Mouse (Mus musculus) hindbrain, postnatal 0 days (tissue): ENCODE results near the gene Rnaseh2a. TPM values are rescaled to one million over a fixed set of nuclear protein-coding genes. Genes with fewer than 3 reads are reported as not detected.

ENCODE experiments used
- ATAC-seq: fragments of 200-750 bp; cut with Nextera tagmentation; 2 replicates; pipeline ENCODE4 v1.8.0; 2017; ENCODE audit warnings: mild to moderate bottlenecking, moderate TSS enrichment, moderate library complexity
- DNase-seq: peaks from one replicate; pipeline ENCODE4 v3.0.0-alpha.2; 2015; ENCODE audit warnings: low spot score
- H3K27ac ChIP-seq: fragments of 300-500 bp; sonication (generic); 2 replicates; pipeline ENCODE4 v1.5.1; 2014; ENCODE audit warnings: mild to moderate bottlenecking
- H3K27me3 ChIP-seq: fragments of 300-500 bp; sonication (generic); 2 replicates; pipeline ENCODE4 v1.6.1; 2014; ENCODE audit warnings: low read length, mixed read lengths; ENCODE audit not compliant: insufficient read depth
- H3K36me3 ChIP-seq: fragments of 300-500 bp; sonication (generic); 2 replicates; pipeline ENCODE4 v1.6.1; 2014; ENCODE audit warnings: low read length, mixed read lengths; ENCODE audit not compliant: insufficient read depth
- H3K4me1 ChIP-seq: fragments of 300-500 bp; sonication (generic); 2 replicates; pipeline ENCODE4 v1.6.1; 2014; ENCODE audit warnings: antibody characterized with exemption, low read length, mixed read lengths; ENCODE audit not compliant: insufficient read depth
- H3K4me2 ChIP-seq: fragments of 300-500 bp; sonication (generic); 2 replicates; pipeline ENCODE4 v1.6.1; 2014; ENCODE audit warnings: low read depth, mild to moderate bottlenecking, low read length, moderate library complexity, mixed read lengths
- H3K4me3 ChIP-seq: fragments of 300-500 bp; sonication (generic); 2 replicates; pipeline ENCODE4 v1.5.1; 2014; ENCODE audit warnings: low read length
- H3K9ac ChIP-seq: fragments of 300-500 bp; sonication (generic); replicated peaks from 2 replicates; pipeline ENCODE4 v1.6.1; 2014; ENCODE audit warnings: mild to moderate bottlenecking, low read length, moderate library complexity, mixed read lengths
- H3K9me3 ChIP-seq: fragments of 300-500 bp; sonication (generic); 2 replicates; pipeline ENCODE4 v1.6.1; 2016; ENCODE audit warnings: low read length, mixed read lengths
- CTCF ChIP-seq: IDR thresholded peaks from 2 replicates; pipeline ENCODE4 v1.5.1; 2016; ENCODE audit warnings: antibody characterized with exemption, control low read depth, low read depth
- WGBS: fragments of 180-500 bp; shearing (Covaris S2); extraction: QIAGEN DNeasy Blood & Tissue Kit; methylation state at CpG from one replicate; pipeline ENCODE4 v1.1.7; 2014; 5-methylcytosine and 5-hydroxymethylcytosine counted together
- polyA plus RNA-seq: library from polyadenylated mRNA; unstranded; fragments of >200 nt; fragmentation: Nextera tagmentation; extraction: Ambion mirVana; gene quantifications from 2 replicates; pipeline ENCODE4 v1.2.1, GENCODE M21; 2015
- total RNA-seq: library from RNA; depleted of rRNA; stranded (reverse); fragments of >200 nt; gene quantifications from 2 replicates; pipeline ENCODE4 v1.2.3, GENCODE M21; 2014

Gene Rnaseh2a
- total and polyA plus RNA-seq, 2 experiments from 2014 or later, result 45.9 to 59.0 TPM

DNA sequence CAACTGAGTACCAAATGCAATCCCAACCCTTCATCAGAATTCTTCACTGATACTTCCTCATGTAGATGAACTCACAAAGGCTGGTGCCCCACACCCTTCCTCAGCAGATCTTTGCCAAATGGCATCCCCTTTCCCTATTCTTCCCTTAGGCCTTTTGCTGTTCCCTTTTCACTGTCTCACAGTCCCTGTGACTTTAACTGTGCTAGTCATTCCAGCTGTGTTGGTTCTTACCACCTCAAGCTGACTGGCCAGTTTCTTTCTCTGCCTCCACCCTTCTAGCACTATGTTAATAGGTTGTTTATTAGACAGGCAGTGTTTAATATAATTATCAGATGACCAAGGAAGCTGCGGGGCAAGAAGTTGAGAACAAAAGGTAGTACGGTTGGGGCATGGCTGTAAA is 917 bp downstream of the Rnaseh2a start:
- Histone ChIP-seq H3K27ac (peak overlapping the region; percentile 91), H3K4me3 (peak overlapping the region; percentile 73), H3K9ac (peak overlapping the region; percentile 88; the same call in 1 of the 2 replicates), H3K27me3 (no peaks in the 10 kb centered on the region), H3K4me1 (peaks cover 17% of the 10 kb centered on the region), H3K9me3 (no peaks in the 10 kb centered on the region), H3K4me2 (peak overlapping the region; percentile 88), H3K36me3 (peaks cover 18% of the 10 kb centered on the region; the same call in 1 of the 2 replicates)
- ATAC-seq (no peak), DNase-seq (no peak)
- no peak for TF ChIP-seq CTCF
- WGBS, result 24% methylated on average over 2 of the region's 2 CpGs

DNA sequence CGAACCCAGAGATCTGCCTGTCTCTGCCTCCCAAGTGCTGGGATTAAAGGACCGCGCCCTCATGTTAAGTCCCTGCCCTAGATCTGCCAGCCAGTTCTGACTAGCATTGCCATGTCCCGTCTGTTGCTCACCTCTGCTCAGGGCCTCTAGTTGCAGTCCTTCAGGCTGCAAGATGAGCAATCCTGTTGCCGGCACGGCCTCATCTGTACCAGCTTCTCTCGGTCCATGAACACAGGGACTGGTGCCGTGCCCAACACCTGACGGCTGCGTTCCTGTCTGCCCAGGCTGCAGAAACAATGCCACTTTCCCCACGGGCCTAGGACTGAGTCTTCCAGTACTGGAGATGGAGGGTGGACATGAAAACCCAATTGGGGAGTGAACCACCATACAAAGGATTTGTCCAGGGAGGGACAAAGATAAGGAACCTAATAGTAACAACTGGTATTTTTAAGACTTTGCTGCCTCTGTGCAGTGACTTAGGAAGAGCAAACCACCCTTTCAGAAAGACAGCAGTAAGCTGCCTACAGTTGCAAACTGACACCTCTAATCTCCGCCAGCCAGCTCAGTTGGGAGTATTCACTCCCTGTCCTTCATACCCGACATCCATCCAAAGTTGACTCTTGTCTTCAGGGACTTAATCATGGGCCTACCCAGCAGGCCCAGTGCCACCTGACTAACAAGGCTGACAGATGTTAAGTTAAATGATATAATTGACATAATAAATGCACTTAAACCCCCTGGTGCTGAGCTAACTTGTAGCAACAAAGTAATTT is 1.8 kb downstream of the Rnaseh2a start:
- Histone ChIP-seq H3K36me3 (peaks cover 18% of the 10 kb centered on the region; the same call in 1 of the 2 replicates), H3K27ac (no peak overlapping the region), H3K27me3 (no peaks in the 10 kb centered on the region), H3K4me3 (no peak overlapping the region), H3K4me2 (no peak overlapping the region), H3K4me1 (peaks cover 17% of the 10 kb centered on the region), H3K9me3 (no peaks in the 10 kb centered on the region), H3K9ac (no peak overlapping the region)
- DNase-seq (no peak), ATAC-seq (no peak)
- no peak for TF ChIP-seq CTCF
- WGBS, result 86% methylated on average over 13 of the region's 13 CpGs

DNA sequence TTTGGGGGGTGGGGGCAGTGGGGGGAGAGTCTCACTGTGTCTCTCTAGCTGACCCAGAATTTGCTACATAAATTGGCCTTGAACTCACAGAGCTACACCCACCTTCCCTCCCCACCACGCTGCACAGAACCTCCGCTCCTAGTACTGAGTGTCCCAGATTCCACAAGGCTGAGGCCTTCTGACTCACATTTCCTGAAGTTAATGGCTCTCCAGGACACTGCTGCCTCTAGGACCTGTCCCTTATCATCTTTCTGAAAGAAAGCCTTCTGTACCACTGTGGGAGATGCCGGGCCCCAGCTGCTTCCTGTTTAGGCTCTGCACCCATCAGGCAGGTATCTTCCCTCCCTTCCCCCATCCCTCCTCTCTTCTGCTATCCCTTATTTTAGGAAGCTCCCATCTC is 3.0 kb downstream of the Rnaseh2a start:
- peak overlapping the region; percentile 97 for H3K4me2 ChIP-seq
- H3K9me3 ChIP-seq, result no peaks in the 10 kb centered on the region
- ATAC-seq (no peak), DNase-seq (no peak)
- H3K36me3 ChIP-seq, result peaks cover 7% of the 10 kb centered on the region; the same call in 1 of the 2 replicates
- peaks cover 17% of the 10 kb centered on the region for H3K4me1 ChIP-seq
- no peak overlapping the region for H3K27ac ChIP-seq
- H3K4me3 ChIP-seq, result no peak overlapping the region
- H3K27me3 ChIP-seq, result no peaks in the 10 kb centered on the region
- no peak for TF ChIP-seq CTCF
- H3K9ac ChIP-seq, result no peak overlapping the region
- 62% methylated on average over 3 of the region's 3 CpGs for WGBS

DNA sequence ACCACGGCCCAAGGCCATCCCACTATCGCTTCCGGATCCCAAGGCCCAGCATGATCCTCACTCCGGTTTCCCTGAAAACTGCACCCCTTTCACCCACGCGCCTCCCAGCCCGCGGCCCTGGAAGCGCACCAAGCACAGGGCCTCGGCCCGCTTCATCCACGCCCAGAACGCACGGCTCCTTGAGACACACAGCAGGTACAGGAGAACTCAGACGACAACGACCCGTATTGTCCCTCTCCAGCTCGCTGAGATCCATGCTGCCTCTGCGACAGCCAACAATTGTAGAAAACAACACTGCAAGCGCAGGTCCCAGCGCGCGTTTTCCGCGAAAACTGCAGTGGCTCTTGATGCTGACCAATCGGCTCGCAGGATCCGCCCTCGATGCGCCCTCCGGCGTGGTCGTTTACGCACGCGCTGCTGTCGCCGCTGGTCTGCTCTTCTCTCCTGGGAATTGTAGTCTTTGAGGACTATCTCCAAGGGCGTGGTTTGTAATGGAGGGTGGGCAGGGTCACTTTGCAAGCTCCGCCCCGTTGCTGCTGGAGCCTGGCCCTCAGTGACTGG is 3.8 kb downstream of the Rnaseh2a start:
- Histone ChIP-seq H3K4me1 (peaks cover 14% of the 10 kb centered on the region), H3K27ac (peak overlapping the region; percentile 65; the same call in 1 of the 2 replicates), H3K27me3 (no peaks in the 10 kb centered on the region), H3K36me3 (0 out of 2 replicates have a peak, but pooled peaks cover 1% of the 10 kb centered on the region), H3K4me3 (peak overlapping the region; percentile 65), H3K9ac (peak overlapping the region; percentile 63), H3K4me2 (peak overlapping the region; percentile 97), H3K9me3 (no peaks in the 10 kb centered on the region)
- TF ChIP-seq CTCF, result no peak; the same call in 1 of the 2 replicates
- DNase-seq, result peak; percentile 99
- WGBS, result under 1% methylated on average over 41 of the region's 41 CpGs
- ATAC-seq, result peak; percentile 91

DNA sequence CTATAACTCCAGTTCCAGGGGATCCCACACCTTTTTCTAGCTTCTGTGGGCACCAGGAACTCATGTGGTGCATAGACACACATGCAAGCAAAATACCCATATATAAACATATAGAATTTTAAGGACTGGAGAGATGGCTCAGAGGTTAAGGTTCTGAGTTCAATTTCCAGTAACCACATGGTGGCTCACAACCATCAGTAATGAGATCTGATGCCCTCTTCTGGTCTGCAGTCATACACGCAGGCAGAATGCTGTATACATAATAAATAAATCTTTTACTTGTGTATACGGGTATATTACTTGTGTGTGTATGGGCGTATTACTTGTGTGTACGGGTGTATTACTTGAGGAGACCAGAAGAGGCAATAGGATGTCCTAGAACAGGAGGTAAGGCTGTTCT is 5.6 kb downstream of the Rnaseh2a start:
- 87% methylated on average over 4 of the region's 4 CpGs for WGBS
- H3K4me3 ChIP-seq, result no peak overlapping the region
- H3K27me3 ChIP-seq, result no peaks in the 10 kb centered on the region
- ATAC-seq (no peak), DNase-seq (no peak)
- no peaks in the 10 kb centered on the region for H3K9me3 ChIP-seq
- H3K4me1 ChIP-seq, result peaks cover 9% of the 10 kb centered on the region; the same call in 1 of the 2 replicates
- H3K27ac ChIP-seq, result no peak overlapping the region
- H3K4me2 ChIP-seq, result no peak overlapping the region
- H3K36me3 ChIP-seq, result no peaks in the 10 kb centered on the region
- TF ChIP-seq CTCF, result peak; percentile 10; the same call in 1 of the 2 replicates
- H3K9ac ChIP-seq, result no peak overlapping the region

DNA sequence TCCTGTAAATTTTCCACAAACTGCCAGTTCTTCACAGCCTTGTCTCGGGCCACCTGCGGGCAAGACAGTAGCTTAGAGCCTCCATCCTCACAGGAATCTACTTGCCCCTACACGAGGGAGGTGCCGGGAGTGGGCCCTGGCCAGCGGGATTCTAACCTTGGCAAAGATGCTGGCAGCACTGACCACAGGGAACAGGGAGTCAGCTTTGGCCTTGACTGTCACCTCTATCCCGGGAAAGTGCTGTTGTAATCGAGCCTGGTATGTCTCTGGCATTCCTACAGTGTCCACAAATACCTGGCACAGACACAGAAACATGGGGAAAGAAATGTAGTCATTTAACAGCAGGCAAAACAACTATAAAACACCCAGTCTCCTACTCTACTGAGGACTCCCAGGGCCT is 9.8 kb downstream of the Rnaseh2a start:
- 90% methylated on average over 7 of the region's 7 CpGs for WGBS
- Histone ChIP-seq H3K9me3 (no peaks in the 10 kb centered on the region), H3K4me1 (no peaks in the 10 kb centered on the region), H3K27me3 (no peaks in the 10 kb centered on the region), H3K36me3 (no peaks in the 10 kb centered on the region), H3K4me2 (no peak overlapping the region), H3K4me3 (no peak overlapping the region), H3K9ac (no peak overlapping the region), H3K27ac (no peak overlapping the region)
- ATAC-seq, result no peak
- no peak for TF ChIP-seq CTCF
- DNase-seq, result no peak
